Mouse (Mus musculus) heart, embryonic 15.5 days (tissue): ENCODE results near the gene Npr1. TPM values are rescaled to one million over a fixed set of nuclear protein-coding genes. Genes with fewer than 3 reads are reported as not detected.

Experiments used
- ATAC-seq: fragments of 200-750 bp; cut with Nextera tagmentation; replicated peaks from 2 replicates; pipeline ENCODE4 v1.8.0; 2017; ENCODE audit warnings: low read depth, moderate TSS enrichment; ENCODE audit not compliant: insufficient number of reproducible peaks, insufficient read depth, low FRiP score
- H3K27ac ChIP-seq: fragments of 300-500 bp; sonication (generic); 2 replicates; pipeline ENCODE4 v1.5.1; 2015; ENCODE audit warnings: mild to moderate bottlenecking, inconsistent platforms
- H3K27me3 ChIP-seq: fragments of 300-500 bp; sonication (generic); 2 replicates; pipeline ENCODE4 v1.6.1; 2015; ENCODE audit warnings: inconsistent platforms
- H3K36me3 ChIP-seq: fragments of 300-500 bp; sonication (generic); 2 replicates; pipeline ENCODE4 v1.6.1; 2015; ENCODE audit warnings: mild to moderate bottlenecking, inconsistent platforms
- H3K4me1 ChIP-seq: fragments of 300-500 bp; sonication (generic); replicated peaks from 2 replicates; pipeline ENCODE4 v1.6.1; 2015; ENCODE audit warnings: inconsistent platforms
- H3K4me2 ChIP-seq: fragments of 300-500 bp; sonication (generic); 2 replicates; pipeline ENCODE4 v1.6.1; 2015; ENCODE audit warnings: inconsistent platforms, mild to moderate bottlenecking, moderate library complexity
- H3K4me3 ChIP-seq: fragments of 300-500 bp; sonication (generic); 2 replicates; pipeline ENCODE4 v1.5.1; 2015; ENCODE audit warnings: mild to moderate bottlenecking, inconsistent platforms
- H3K9ac ChIP-seq: fragments of 300-500 bp; sonication (generic); 2 replicates; pipeline ENCODE4 v1.6.1; 2015; ENCODE audit warnings: mild to moderate bottlenecking, inconsistent platforms
- H3K9me3 ChIP-seq: fragments of 300-500 bp; sonication (generic); replicated peaks from 2 replicates; pipeline ENCODE4 v1.6.1; 2016; ENCODE audit warnings: inconsistent platforms
- WGBS: fragments of 180-500 bp; shearing (Covaris S2); methylation state at CpG from one replicate; pipeline ENCODE4 v1.1.7; 2015; ENCODE audit warnings: mixed read lengths; 5-methylcytosine and 5-hydroxymethylcytosine counted together
- polyA plus RNA-seq: library from polyadenylated mRNA; unstranded; fragments of >200 nt; fragmentation: Nextera tagmentation; extraction: Ambion mirVana; gene quantifications from 2 replicates; pipeline ENCODE4 v1.2.1, GENCODE M21; 2015

Npr1 gene
- polyA plus RNA-seq, result 10.1 and 12.5 TPM in 2 replicates

GRCm38 (mm10) chr3:90465686-90466310 is at the start of gene Npr1:
Gene Npr1, minus strand, starts transcription at chr3:90465866.
- H3K4me2 ChIP-seq, result peak within 1 kb of the TSS; percentile 87
- H3K4me1 ChIP-seq, result peaks cover 30% of the 10 kb centered on the region
- H3K9me3 ChIP-seq, result no peaks in the 10 kb centered on the region
- under 1% methylated on average over 26 of the region's 49 CpGs for WGBS
- no peaks in the 10 kb centered on the region for H3K36me3 ChIP-seq
- H3K27me3 ChIP-seq, result peaks cover 30% of the 10 kb centered on the region
- peak; percentile 41 for ATAC-seq
- H3K4me3 ChIP-seq, result peak within 1 kb of the TSS; percentile 60
- H3K9ac ChIP-seq, result peak within 1 kb of the TSS; percentile 63
- peak within 1 kb of the TSS; percentile 50 for H3K27ac ChIP-seq

- Histone ChIP-seq H3K9me3 (no peaks in the 10 kb centered on the region), H3K4me1 (peaks cover 29% of the 10 kb centered on the region), H3K9ac (peak overlapping the region; percentile 66), H3K27ac (peak overlapping the region; percentile 89), H3K4me3 (peak overlapping the region; percentile 57), H3K36me3 (no peaks in the 10 kb centered on the region; the same call in none of the 2 replicates), H3K27me3 (no peaks in the 10 kb centered on the region), H3K4me2 (peak overlapping the region; percentile 93)
- 29% methylated on average over 1 of the region's 1 CpGs for WGBS
- no peak for ATAC-seq
These were observed 49.6 kb upstream of the Npr1 start for GRCm38 (mm10) chr3:90515242-90515641.

GRCm38 (mm10) chr3:90514691-90515090 is 49.0 kb upstream of the Npr1 start:
- Histone ChIP-seq H3K36me3 (no peaks in the 10 kb centered on the region; the same call in none of the 2 replicates), H3K4me2 (peak overlapping the region; percentile 93), H3K9me3 (no peaks in the 10 kb centered on the region), H3K27ac (peak overlapping the region; percentile 89), H3K27me3 (no peaks in the 10 kb centered on the region), H3K4me1 (peaks cover 29% of the 10 kb centered on the region), H3K9ac (peak overlapping the region; percentile 66), H3K4me3 (peak overlapping the region; percentile 57)
- 0% methylated on average over 10 of the region's 10 CpGs for WGBS
- peak; percentile 76 for ATAC-seq

- Histone ChIP-seq H3K36me3 (no peaks in the 10 kb centered on the region; the same call in none of the 2 replicates), H3K4me2 (peak within 1 kb of the TSS; percentile 93), H3K4me3 (peak within 1 kb of the TSS; percentile 57), H3K9me3 (no peaks in the 10 kb centered on the region), H3K9ac (peak within 1 kb of the TSS; percentile 66), H3K27ac (peak within 1 kb of the TSS; percentile 89), H3K27me3 (no peaks in the 10 kb centered on the region), H3K4me1 (peaks cover 29% of the 10 kb centered on the region)
- 2% methylated on average over 25 of the region's 25 CpGs for WGBS
- peak; percentile 63 for ATAC-seq
These were observed 48.3 kb upstream of the Npr1 start, which contains the start of the genes S100a1 and S100a13 for GRCm38 (mm10) chr3:90513796-90514590. Gene S100a1, minus strand, starts transcription at chr3:90514392. Gene S100a13, plus strand, starts transcription at chr3:90514435.

- WGBS, result 61% methylated on average over 9 of the region's 9 CpGs
- peak overlapping the region; percentile 66 for H3K9ac ChIP-seq
- peak overlapping the region; percentile 93 for H3K4me2 ChIP-seq
These were observed 47.4 kb upstream of the Npr1 start for GRCm38 (mm10) chr3:90512948-90513642.

GRCm38 (mm10) chr3:90512276-90512675 is 46.6 kb upstream of the Npr1 start:
- Histone ChIP-seq H3K36me3 (peaks cover 4% of the 10 kb centered on the region), H3K9me3 (no peaks in the 10 kb centered on the region), H3K4me2 (no peak overlapping the region), H3K27ac (no peak overlapping the region), H3K4me1 (peaks cover 40% of the 10 kb centered on the region), H3K4me3 (no peak overlapping the region), H3K27me3 (no peaks in the 10 kb centered on the region), H3K9ac (no peak overlapping the region)
- no peak for ATAC-seq
- WGBS, result 74% methylated on average over 5 of the region's 5 CpGs

More at GRCm38 (mm10) chr3:90512948-90513642, 47.4 kb upstream of the Npr1 start:
- no peak for ATAC-seq
- Histone ChIP-seq H3K4me3 (peak overlapping the region; percentile 57), H3K36me3 (no peaks in the 10 kb centered on the region; the same call in 1 of the 2 replicates), H3K27me3 (no peaks in the 10 kb centered on the region), H3K9me3 (no peaks in the 10 kb centered on the region), H3K27ac (no peak overlapping the region), H3K4me1 (peaks cover 31% of the 10 kb centered on the region)

- H3K36me3 ChIP-seq, result peaks cover 29% of the 10 kb centered on the region
- no peaks in the 10 kb centered on the region for H3K9me3 ChIP-seq
- peak overlapping the region; percentile 77 for H3K27ac ChIP-seq
- no peak overlapping the region for H3K9ac ChIP-seq
- H3K4me3 ChIP-seq, result peak overlapping the region; percentile 84
- H3K4me1 ChIP-seq, result peaks cover 33% of the 10 kb centered on the region
- no peak for ATAC-seq
- 38% methylated on average over 2 of the region's 2 CpGs for WGBS
- peak overlapping the region; percentile 60 for H3K4me2 ChIP-seq
- no peaks in the 10 kb centered on the region for H3K27me3 ChIP-seq
These were observed 44.1 kb upstream of the Npr1 start for GRCm38 (mm10) chr3:90509747-90510123.

GRCm38 (mm10) chr3:90508950-90509746 is 43.5 kb upstream of the Npr1 start, which contains the start of gene Chtop:
Gene Chtop, minus strand, starts transcription at chr3:90509498.
- Histone ChIP-seq H3K9ac (peak within 1 kb of the TSS; percentile 96), H3K4me1 (peaks cover 33% of the 10 kb centered on the region), H3K9me3 (no peaks in the 10 kb centered on the region), H3K27ac (peak within 1 kb of the TSS; percentile 93), H3K27me3 (no peaks in the 10 kb centered on the region), H3K4me2 (peak within 1 kb of the TSS; percentile 66), H3K36me3 (peaks cover 35% of the 10 kb centered on the region), H3K4me3 (peak within 1 kb of the TSS; percentile 84)
- under 1% methylated on average over 66 of the region's 66 CpGs for WGBS
- ATAC-seq, result peak; percentile 88

- Histone ChIP-seq H3K4me1 (peaks cover 30% of the 10 kb centered on the region), H3K9ac (peak overlapping the region; percentile 96), H3K9me3 (no peaks in the 10 kb centered on the region), H3K36me3 (peaks cover 43% of the 10 kb centered on the region), H3K27ac (peak overlapping the region; percentile 93), H3K4me2 (peak overlapping the region; percentile 66), H3K27me3 (no peaks in the 10 kb centered on the region), H3K4me3 (peak overlapping the region; percentile 84)
- 3% methylated on average over 20 of the region's 20 CpGs for WGBS
- no peak for ATAC-seq
These were observed 42.8 kb upstream of the Npr1 start for GRCm38 (mm10) chr3:90508287-90508949.

- Histone ChIP-seq H3K4me3 (no peak overlapping the region), H3K27ac (no peak overlapping the region), H3K36me3 (peaks cover 63% of the 10 kb centered on the region)
These were observed 40.7 kb upstream of the Npr1 start for GRCm38 (mm10) chr3:90506362-90506761.

More at GRCm38 (mm10) chr3:90506362-90506761, 40.7 kb upstream of the Npr1 start:
- Histone ChIP-seq H3K4me2 (no peak overlapping the region), H3K27me3 (no peaks in the 10 kb centered on the region), H3K9me3 (no peaks in the 10 kb centered on the region), H3K4me1 (peaks cover 16% of the 10 kb centered on the region), H3K9ac (no peak overlapping the region)
- ATAC-seq, result no peak
- WGBS, result 59% methylated on average over 3 of the region's 3 CpGs
